Mouse (Mus musculus) left cerebral cortex, adult 2 months (tissue): Measurements from ENCODE around the gene Rflnb. TPM values are rescaled to one million over a fixed set of nuclear protein-coding genes. Genes with fewer than 3 reads are reported as not detected.

ENCODE experiments used
- DNase-seq, 2 experiments: peaks; one replicate each; pipeline ENCODE4 v3.0.0; 2021 to 2022; ENCODE audit warnings: low spot score in 2 of 2, mixed read lengths in 1 of 2; ENCODE audit errors: extremely low spot score in 1 of 2
- H3K27ac ChIP-seq: fragments of 200-600 bp; 2 replicates; pipeline ENCODE4 v1.8.1; 2022
- H3K4me3 ChIP-seq: fragments of 200-600 bp; 2 replicates; pipeline ENCODE4 v1.8.1; 2022
- CTCF ChIP-seq: fragments of 200-600 bp; IDR thresholded peaks from 2 replicates; pipeline ENCODE4 v1.8.1; 2022; ENCODE audit warnings: antibody characterized with exemption, mild to moderate bottlenecking, moderate library complexity
- intact Hi-C: fragments of 180-260 bp; cut with DNase I; formaldehyde crosslinking; loops from one replicate; pipeline ENCODE4 v1.15.1; 2025
- total RNA-seq, 2 experiments: library from RNA; stranded (reverse); gene quantifications; 2 replicates each; pipeline ENCODE4 v1.2.3; 2021

Gene Rflnb
- total RNA-seq, 2 experiments from 2014 or later = 8.5 to 9.7 TPM

- DNase-seq = no peak
- H3K4me3 ChIP-seq = no peak overlapping the region
- H3K27ac ChIP-seq = no peak overlapping the region
- intact Hi-C loops = no loop called here
- no peak for TF ChIP-seq CTCF
Observed at GRCm38 (mm10) chr11:75976748-75977147, 50.8 kb downstream of the Rflnb start.

DNA sequence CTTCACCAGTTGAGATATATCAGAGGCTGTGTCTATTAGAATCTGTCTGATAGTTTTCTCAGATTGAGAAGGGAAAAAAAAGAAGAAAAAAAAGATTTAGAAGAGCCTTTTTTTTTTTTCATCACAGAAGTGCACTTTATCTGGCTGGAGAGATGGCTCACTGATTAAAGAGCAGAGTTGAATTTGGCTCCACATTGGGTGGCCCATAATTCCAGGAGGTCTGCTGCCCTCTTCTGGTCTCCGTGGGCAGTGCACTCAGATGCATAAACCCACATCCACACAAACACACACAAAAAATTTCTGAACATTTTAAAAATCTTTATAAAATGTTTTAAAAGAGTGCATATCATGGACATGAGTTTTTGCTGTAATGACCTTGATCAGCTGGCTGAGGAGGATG lies 53.6 kb downstream of the Rflnb start:
- no peak overlapping the region for H3K27ac ChIP-seq
- no peak overlapping the region for H3K4me3 ChIP-seq
- intact Hi-C loops = no loop called here
- TF ChIP-seq CTCF = peak; percentile 41
- DNase-seq = no peak

DNA sequence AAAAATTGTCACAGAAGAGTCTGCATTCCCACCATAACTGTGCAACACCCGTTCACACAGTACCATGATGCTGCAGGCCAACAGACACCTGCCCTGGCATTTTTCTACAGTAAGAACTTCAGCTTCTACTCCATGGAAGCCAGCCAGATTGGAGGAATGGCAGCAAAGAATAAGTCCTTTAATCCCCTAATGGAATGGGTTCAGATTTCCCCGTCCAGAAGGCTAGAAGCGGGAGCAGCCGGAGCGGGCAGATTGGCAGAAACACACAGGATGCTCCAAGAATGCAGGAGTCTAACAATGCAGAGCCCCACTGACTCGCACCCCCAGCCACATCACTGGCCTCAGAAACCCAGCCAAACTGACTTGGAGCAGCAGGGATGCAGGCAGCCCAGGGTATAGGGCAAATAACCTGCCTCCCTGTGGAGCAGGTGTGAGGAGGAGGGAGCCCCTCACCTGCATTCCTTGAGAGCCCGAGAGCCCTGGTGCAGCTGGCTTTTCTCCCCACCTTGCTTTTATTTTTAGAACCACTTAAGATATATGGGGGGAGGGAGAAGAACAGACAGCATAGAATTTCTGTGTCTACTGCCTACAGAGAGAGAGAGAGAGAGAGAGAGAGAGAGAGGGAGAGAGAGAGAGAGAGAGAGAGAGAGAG lies 54.5 kb downstream of the Rflnb start:
- no peak overlapping the region for H3K27ac ChIP-seq
- intact Hi-C loops = no loop called here
- H3K4me3 ChIP-seq = no peak overlapping the region
- no peak for DNase-seq
- no peak for TF ChIP-seq CTCF

DNA sequence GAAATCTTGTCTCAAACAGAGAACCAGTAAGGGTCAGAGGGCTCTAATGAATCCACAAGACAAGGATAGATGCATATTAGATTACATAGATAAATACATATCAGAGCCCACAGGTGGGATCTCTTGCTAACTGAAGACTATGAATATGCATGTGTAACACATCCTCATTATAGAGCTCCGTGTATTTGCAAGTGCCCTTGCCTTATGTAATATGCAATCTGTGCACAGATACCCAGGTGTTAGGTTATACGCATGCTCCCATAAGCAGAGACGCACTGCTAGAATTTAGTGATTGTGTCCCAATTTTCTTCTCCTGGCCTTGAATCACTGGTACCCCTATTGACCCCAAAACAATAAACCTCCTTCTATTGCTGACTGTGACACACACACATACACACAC lies 55.4 kb downstream of the Rflnb start:
- no peak for TF ChIP-seq CTCF
- Histone ChIP-seq H3K27ac (no peak overlapping the region), H3K4me3 (no peak overlapping the region)
- no peak for DNase-seq
- intact Hi-C loops = no loop called here

DNA sequence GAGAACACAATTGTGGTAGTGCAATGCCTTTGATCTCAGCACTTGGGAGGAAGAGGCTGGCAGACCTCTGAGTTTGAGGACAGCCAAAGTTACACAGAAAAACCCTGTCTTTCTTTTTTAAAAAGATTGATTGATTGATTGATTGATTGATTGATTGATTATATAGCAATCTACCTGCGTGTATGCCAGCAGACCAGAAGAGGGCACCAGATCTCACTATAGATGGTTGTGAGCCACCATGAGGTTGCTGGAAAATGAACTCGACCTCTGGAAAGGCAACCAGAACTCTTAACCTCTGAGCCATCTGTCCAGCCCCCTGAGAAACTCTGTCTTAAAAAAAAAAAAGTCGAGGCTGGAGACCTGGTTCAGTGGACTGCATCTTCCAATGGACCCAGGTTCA lies 57.0 kb downstream of the Rflnb start:
- TF ChIP-seq CTCF = peak; percentile 19
- intact Hi-C loops = no loop called here
- H3K27ac ChIP-seq = no peak overlapping the region
- no peak overlapping the region for H3K4me3 ChIP-seq
- DNase-seq = no peak

Other genes with a start within 250 kb of the Rflnb start
- gene Doc2b, start 231.7 kb downstream of the Rflnb start, total RNA-seq = 10 to 100 TPM; 17.9 to 26.7 TPM
- gene Rph3al, start 89.4 kb downstream of the Rflnb start, total RNA-seq = 1 to 10 TPM; 2.3 to 2.7 TPM
- 1 to 10 TPM; 2.7 to 3.9 TPM for gene 1700016K19Rik, start 27.9 kb downstream of the Rflnb start, total RNA-seq
- gene Vps53, start 151.9 kb upstream of the Rflnb start, total RNA-seq = 10 to 100 TPM; 85.1 to 85.3 TPM
- 10 to 100 TPM; 15.9 to 17.3 TPM for gene Fam57a, start 151.9 kb upstream of the Rflnb start, total RNA-seq
- gene Dbil5, start 189.8 kb upstream of the Rflnb start, total RNA-seq = 1 to 10 TPM; 1.5 to 2.2 TPM
- gene Gemin4, start 189.9 kb upstream of the Rflnb start, total RNA-seq = 1 to 10 TPM; 2.6 to 6.8 TPM
- gene Mrm3, start 215.9 kb upstream of the Rflnb start, total RNA-seq = 10 to 100 TPM; 16.6 to 19.7 TPM
- gene Glod4, start 215.9 kb upstream of the Rflnb start, total RNA-seq = 10 to 100 TPM; 48.1 to 58.1 TPM